Mouse (Mus musculus) skeletal muscle tissue, adult 2 months (tissue): ENCODE measurements around the gene Gm15056.

Source experiments
- DNase-seq: peaks from one replicate; pipeline ENCODE4 v3.0.0-alpha.2; 2012; ENCODE audit warnings: low read depth, low spot score

Gm15056 gene

GRCm38 (mm10) chr8:20902527-20902926, at the start of gene Gm15056:
Gene Gm15056 (minus strand): TSS chr8:20902627.
- no peak for DNase-seq

- no peak for DNase-seq
Observed at GRCm38 (mm10) chr8:20944610-20945009, 42.2 kb upstream of the Gm15056 start, which contains the start of gene AY761185. Gene AY761185 (minus strand): TSS chr8:20944710.

DNA sequence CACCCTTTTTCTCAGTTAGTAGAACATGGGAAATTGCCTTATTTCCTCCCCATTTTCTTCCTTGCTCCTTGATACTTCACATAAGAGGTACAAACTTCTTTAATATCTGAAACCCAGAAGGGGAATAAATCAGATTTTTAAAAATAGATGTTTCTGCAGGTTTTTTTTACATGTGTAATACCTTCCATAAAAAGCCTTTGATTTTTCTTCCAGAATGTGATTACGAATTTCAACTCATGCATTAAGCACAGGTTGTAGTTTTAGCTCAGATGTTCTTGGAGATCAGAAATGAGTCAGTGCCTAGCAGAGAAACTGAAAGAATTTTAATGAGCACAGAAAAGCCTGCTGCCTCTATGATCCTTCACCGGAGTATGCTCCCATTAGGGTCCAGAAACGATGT, 19.5 kb upstream of the Gm15056 start, which contains the start of gene Gm6040:
Gm6040 (minus strand) TSS at position 101 of the 400 bp plus-strand sequence.
- DNase-seq = no peak

- DNase-seq = no peak
Observed at GRCm38 (mm10) chr8:20912288-20912687, 9.9 kb upstream of the Gm15056 start.

DNA sequence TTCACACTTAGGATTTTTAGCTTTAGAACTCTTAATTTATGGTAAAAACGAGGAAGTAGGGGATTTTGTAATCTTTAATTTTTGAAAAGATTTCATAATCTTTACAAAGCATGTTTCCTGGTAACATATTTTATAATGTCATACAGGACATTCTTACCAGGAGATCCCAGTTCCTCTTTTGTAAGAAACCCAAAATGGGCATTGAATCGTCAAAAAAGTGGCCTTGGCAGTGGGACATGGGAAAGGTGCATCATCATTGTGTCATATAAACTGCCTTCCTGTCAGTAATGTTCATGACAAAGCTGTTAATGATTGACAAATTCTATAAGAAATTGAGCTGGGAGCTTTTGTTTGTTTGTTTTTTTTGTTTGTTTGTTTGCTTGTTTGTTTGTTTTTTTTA, 5.8 kb upstream of the Gm15056 start:
- no peak for DNase-seq

DNA sequence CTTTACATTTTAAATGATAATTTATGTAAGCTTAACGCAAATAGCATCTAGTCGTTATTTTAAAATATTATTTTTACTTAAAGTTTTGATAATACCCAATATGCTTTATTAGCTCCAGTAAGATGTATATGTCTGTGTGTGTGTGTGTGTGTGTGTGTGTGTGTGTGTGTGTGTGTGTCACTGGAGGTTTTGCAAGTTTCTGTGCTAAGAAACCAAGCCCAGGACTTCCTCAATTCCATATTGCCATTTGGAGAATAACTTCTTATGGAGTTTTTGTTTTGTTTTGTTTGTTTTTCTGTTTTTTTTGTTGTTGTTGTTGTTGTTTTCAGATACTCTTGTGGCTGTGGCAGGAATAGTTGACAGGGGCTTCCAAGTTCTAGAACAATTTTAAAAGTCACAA, 4.7 kb upstream of the Gm15056 start:
- DNase-seq = no peak

GRCm38 (mm10) chr8:20892369-20892768, 10.1 kb downstream of the Gm15056 start, which contains the start of gene Defb33:
Gene Defb33 (plus strand): TSS chr8:20892669.
- DNase-seq = no peak

GRCm38 (mm10) chr8:20874608-20875007, 27.8 kb downstream of the Gm15056 start:
- no peak for DNase-seq
